Mouse (Mus musculus) limb, embryonic 10.5 days (tissue): ENCODE results near the gene Pfkfb2. TPM values are rescaled to one million over a fixed set of nuclear protein-coding genes. Genes with fewer than 3 reads are reported as not detected.

ENCODE experiments used
- DNase-seq: peaks from one replicate; pipeline ENCODE4 v3.0.0-alpha.2; 2017; ENCODE audit warnings: low spot score
- H3K27ac ChIP-seq: fragments of 300-500 bp; sonication (generic); 2 replicates; pipeline ENCODE4 v1.5.1; 2016; ENCODE audit warnings: mild to moderate bottlenecking
- H3K27me3 ChIP-seq: fragments of 300-500 bp; sonication (generic); 2 replicates; pipeline ENCODE4 v1.6.1; 2016; ENCODE audit warnings: low read depth, mild to moderate bottlenecking; ENCODE audit not compliant: poor library complexity, severe bottlenecking
- H3K36me3 ChIP-seq: fragments of 300-500 bp; sonication (generic); 2 replicates; pipeline ENCODE4 v1.6.1; 2016; ENCODE audit warnings: mild to moderate bottlenecking, moderate library complexity
- H3K4me1 ChIP-seq: fragments of 300-500 bp; sonication (generic); 2 replicates; pipeline ENCODE4 v1.6.1; 2016
- H3K4me3 ChIP-seq: fragments of 300-500 bp; sonication (generic); 2 replicates; pipeline ENCODE4 v1.5.1; 2016; ENCODE audit warnings: mild to moderate bottlenecking, moderate library complexity
- H3K9me3 ChIP-seq: fragments of 300-500 bp; sonication (generic); replicated peaks from 2 replicates; pipeline ENCODE4 v1.6.1; 2016; ENCODE audit warnings: mild to moderate bottlenecking
- WGBS: fragments of 180-500 bp; shearing (Covaris S2); methylation state at CpG from one replicate; pipeline ENCODE4 v1.1.7; 2016; 5-methylcytosine and 5-hydroxymethylcytosine counted together
- polyA plus RNA-seq: library from polyadenylated mRNA; unstranded; fragments of >200 nt; fragmentation: Nextera tagmentation; extraction: Ambion mirVana; gene quantifications from 2 replicates; pipeline ENCODE4 v1.2.1, GENCODE M21; 2016

The Pfkfb2 gene
- polyA plus RNA-seq, 1 experiment from 2014 or later, result 5.1 TPM

- Histone ChIP-seq H3K27ac (no peak overlapping the region), H3K9me3 (no peaks in the 10 kb centered on the region), H3K36me3 (no peaks in the 10 kb centered on the region), H3K4me3 (no peak overlapping the region), H3K27me3 (no peaks in the 10 kb centered on the region), H3K4me1 (0 out of 2 replicates have a peak, but pooled peaks cover 4% of the 10 kb centered on the region)
- DNase-seq, result no peak
- 97% methylated on average over 3 of the region's 3 CpGs for WGBS
Observed at GRCm38 (mm10) chr1:130745591-130745990, 16.5 kb upstream of the Pfkfb2 start.

GRCm38 (mm10) chr1:130744961-130745360 is 15.9 kb upstream of the Pfkfb2 start:
- Histone ChIP-seq H3K9me3 (no peaks in the 10 kb centered on the region), H3K36me3 (no peaks in the 10 kb centered on the region), H3K4me1 (0 out of 2 replicates have a peak, but pooled peaks cover 4% of the 10 kb centered on the region), H3K27ac (no peak overlapping the region), H3K4me3 (no peak overlapping the region), H3K27me3 (no peaks in the 10 kb centered on the region)
- WGBS, result 92% methylated on average over 5 of the region's 5 CpGs
- DNase-seq, result no peak

- 89% methylated on average over 2 of the region's 2 CpGs for WGBS
- Histone ChIP-seq H3K9me3 (no peaks in the 10 kb centered on the region), H3K4me1 (0 out of 2 replicates have a peak, but pooled peaks cover 4% of the 10 kb centered on the region), H3K4me3 (no peak overlapping the region), H3K27ac (no peak overlapping the region), H3K36me3 (no peaks in the 10 kb centered on the region), H3K27me3 (no peaks in the 10 kb centered on the region)
- DNase-seq, result no peak
Observed at GRCm38 (mm10) chr1:130744217-130744616, 15.2 kb upstream of the Pfkfb2 start.

GRCm38 (mm10) chr1:130743775-130744174 is 14.7 kb upstream of the Pfkfb2 start:
- no peaks in the 10 kb centered on the region for H3K36me3 ChIP-seq
- no peak for DNase-seq
- 91% methylated on average over 1 of the region's 1 CpGs for WGBS
- no peak overlapping the region for H3K4me3 ChIP-seq
- H3K9me3 ChIP-seq, result no peaks in the 10 kb centered on the region
- H3K27ac ChIP-seq, result no peak overlapping the region
- H3K27me3 ChIP-seq, result no peaks in the 10 kb centered on the region
- 0 out of 2 replicates have a peak, but pooled peaks cover 4% of the 10 kb centered on the region for H3K4me1 ChIP-seq

GRCm38 (mm10) chr1:130742201-130742600 is 13.1 kb upstream of the Pfkfb2 start:
- 89% methylated on average over 7 of the region's 7 CpGs for WGBS
- H3K9me3 ChIP-seq, result no peaks in the 10 kb centered on the region
- H3K36me3 ChIP-seq, result no peaks in the 10 kb centered on the region
- no peak overlapping the region for H3K4me3 ChIP-seq
- 0 out of 2 replicates have a peak, but pooled peaks cover 3% of the 10 kb centered on the region for H3K27me3 ChIP-seq
- H3K4me1 ChIP-seq, result peaks cover 9% of the 10 kb centered on the region; the same call in 1 of the 2 replicates
- DNase-seq, result no peak
- peak overlapping the region; percentile 19; the same call in 1 of the 2 replicates for H3K27ac ChIP-seq

GRCm38 (mm10) chr1:130740781-130741720 is 12.0 kb upstream of the Pfkfb2 start:
- Histone ChIP-seq H3K4me3 (0 out of 2 replicates have a peak overlapping the region, but pooled peaks have one; percentile 8), H3K36me3 (no peaks in the 10 kb centered on the region), H3K27me3 (0 out of 2 replicates have a peak, but pooled peaks cover 3% of the 10 kb centered on the region), H3K4me1 (peaks cover 9% of the 10 kb centered on the region; the same call in 1 of the 2 replicates), H3K27ac (peak overlapping the region; percentile 53), H3K9me3 (no peaks in the 10 kb centered on the region)
- WGBS, result 69% methylated on average over 15 of the region's 15 CpGs
- no peak for DNase-seq

- peaks cover 9% of the 10 kb centered on the region; the same call in 1 of the 2 replicates for H3K4me1 ChIP-seq
- DNase-seq, result no peak
- H3K9me3 ChIP-seq, result no peaks in the 10 kb centered on the region
- no peak overlapping the region for H3K4me3 ChIP-seq
- 70% methylated on average over 4 of the region's 4 CpGs for WGBS
- H3K27ac ChIP-seq, result no peak overlapping the region
- no peaks in the 10 kb centered on the region for H3K36me3 ChIP-seq
- 0 out of 2 replicates have a peak, but pooled peaks cover 3% of the 10 kb centered on the region for H3K27me3 ChIP-seq
Observed at GRCm38 (mm10) chr1:130740227-130740648, 11.2 kb upstream of the Pfkfb2 start.

- Histone ChIP-seq H3K36me3 (no peaks in the 10 kb centered on the region), H3K27ac (no peak overlapping the region), H3K4me1 (peaks cover 9% of the 10 kb centered on the region; the same call in 1 of the 2 replicates), H3K9me3 (no peaks in the 10 kb centered on the region), H3K4me3 (no peak overlapping the region), H3K27me3 (0 out of 2 replicates have a peak, but pooled peaks cover 3% of the 10 kb centered on the region)
- DNase-seq, result no peak
- 86% methylated on average over 3 of the region's 3 CpGs for WGBS
Observed at GRCm38 (mm10) chr1:130739636-130740035, 10.6 kb upstream of the Pfkfb2 start.

GRCm38 (mm10) chr1:130738551-130739106 is 9.6 kb upstream of the Pfkfb2 start:
- DNase-seq, result no peak
- no peaks in the 10 kb centered on the region for H3K9me3 ChIP-seq
- H3K4me1 ChIP-seq, result peaks cover 9% of the 10 kb centered on the region; the same call in 1 of the 2 replicates
- H3K27ac ChIP-seq, result no peak overlapping the region
- H3K36me3 ChIP-seq, result no peaks in the 10 kb centered on the region
- WGBS, result 82% methylated on average over 3 of the region's 3 CpGs
- 0 out of 2 replicates have a peak, but pooled peaks cover 3% of the 10 kb centered on the region for H3K27me3 ChIP-seq
- no peak overlapping the region for H3K4me3 ChIP-seq

GRCm38 (mm10) chr1:130737916-130738315 is 8.9 kb upstream of the Pfkfb2 start:
- Histone ChIP-seq H3K4me1 (peaks cover 9% of the 10 kb centered on the region; the same call in 1 of the 2 replicates), H3K27ac (no peak overlapping the region), H3K4me3 (no peak overlapping the region), H3K27me3 (0 out of 2 replicates have a peak, but pooled peaks cover 3% of the 10 kb centered on the region), H3K36me3 (no peaks in the 10 kb centered on the region), H3K9me3 (no peaks in the 10 kb centered on the region)
- WGBS, result 85% methylated on average over 7 of the region's 7 CpGs
- DNase-seq, result no peak

- 34% methylated on average over 11 of the region's 11 CpGs for WGBS
- DNase-seq, result no peak
- Histone ChIP-seq H3K36me3 (no peaks in the 10 kb centered on the region), H3K27me3 (0 out of 2 replicates have a peak, but pooled peaks cover 3% of the 10 kb centered on the region), H3K4me1 (peaks cover 9% of the 10 kb centered on the region; the same call in 1 of the 2 replicates), H3K4me3 (no peak overlapping the region), H3K27ac (no peak overlapping the region), H3K9me3 (no peaks in the 10 kb centered on the region)
Observed at GRCm38 (mm10) chr1:130737411-130737881, 8.4 kb upstream of the Pfkfb2 start.

GRCm38 (mm10) chr1:130734852-130735251 is 5.8 kb upstream of the Pfkfb2 start:
- Histone ChIP-seq H3K4me1 (peaks cover 11% of the 10 kb centered on the region), H3K27me3 (0 out of 2 replicates have a peak, but pooled peaks cover 3% of the 10 kb centered on the region), H3K36me3 (no peaks in the 10 kb centered on the region), H3K4me3 (no peak overlapping the region), H3K9me3 (no peaks in the 10 kb centered on the region), H3K27ac (no peak overlapping the region)
- 84% methylated on average over 8 of the region's 8 CpGs for WGBS
- no peak for DNase-seq
